Mouse (Mus musculus): ENCODE measurements at regions not wholly inside any gene's neighbourhood (a gene's known extent, or its start where the extent isn't known, plus 50 kb on each side); places are given as distances from the start of the nearest gene placed in this dataset.

DNA sequence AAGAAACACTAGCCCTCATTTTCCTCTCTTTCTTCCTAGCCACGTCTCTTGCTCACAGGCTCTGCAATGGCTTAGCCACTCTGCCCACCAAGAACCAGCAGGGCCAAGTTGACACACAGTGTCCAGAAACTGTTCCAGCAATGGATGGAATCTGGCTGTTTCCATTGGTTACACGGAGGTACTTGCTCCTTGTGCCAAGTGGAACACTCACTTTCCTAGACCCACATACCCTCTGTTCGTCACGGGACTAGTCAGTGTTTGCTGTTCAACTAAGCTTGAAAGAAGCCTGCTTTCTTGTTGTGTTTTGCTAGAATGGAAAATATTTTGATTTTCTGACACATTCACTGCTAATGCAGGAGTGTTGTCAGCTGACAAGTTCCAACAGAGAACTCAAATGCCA, 575.7 kb upstream of the Gulo start:
- DNase-seq (ENCODE audit: low read depth), result peak; percentile 14
- no peak for TF ChIP-seq POLR2A (IDR thresholded peaks at IDR 0.05; ENCODE audit: borderline replicate concordance, extremely low read depth, insufficient read depth, insufficient read length, poor library complexity, severe bottlenecking)

DNA sequence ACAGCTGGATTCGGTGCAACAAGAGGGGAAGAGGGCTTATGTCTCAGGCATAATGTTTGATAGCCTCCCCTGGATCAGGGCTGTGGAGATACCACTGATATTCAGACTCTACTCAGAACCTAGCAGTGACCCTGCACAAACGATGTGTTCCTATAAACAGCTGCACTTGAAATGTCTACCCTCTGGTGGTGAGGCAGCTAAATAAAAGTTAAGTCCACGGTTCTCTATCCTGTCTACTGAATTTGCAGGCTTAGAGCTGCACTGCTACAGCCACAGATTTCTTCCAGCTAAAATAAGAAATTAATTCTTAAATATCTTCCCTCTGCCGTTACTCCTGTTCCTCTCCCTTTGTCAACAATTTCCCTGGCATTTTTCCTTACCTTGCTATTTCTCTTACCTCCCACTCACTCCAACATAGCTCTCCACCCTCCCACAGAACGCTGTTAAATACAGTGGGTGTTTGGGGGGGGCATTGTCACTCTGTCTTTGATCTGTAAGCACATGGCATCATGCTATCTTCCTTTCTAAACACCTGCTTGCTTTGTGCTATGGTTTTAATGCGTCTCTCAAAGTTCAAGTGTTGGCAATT, 571.0 kb upstream of the Gulo start:
- no peak for DNase-seq (ENCODE audit: low read depth)

DNA sequence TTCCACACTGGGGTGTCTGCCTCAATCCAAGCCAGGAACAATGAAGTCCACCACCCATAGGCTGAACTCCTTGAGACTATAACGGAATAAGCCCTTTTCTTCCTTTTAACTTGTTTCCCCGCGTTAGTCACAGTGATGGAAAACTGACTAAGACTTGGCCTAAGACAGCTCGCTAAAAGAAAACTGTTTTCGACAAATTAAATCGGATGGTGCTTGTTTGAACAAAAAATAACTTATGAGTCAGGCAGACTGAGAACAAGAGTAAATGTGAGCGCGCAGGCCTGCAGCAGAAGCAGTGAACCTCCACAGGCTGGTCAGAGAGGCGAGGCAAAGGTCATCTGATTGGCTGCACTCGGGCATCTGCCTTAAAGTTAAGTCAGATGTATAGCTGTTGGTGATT, 557.6 kb upstream of the Gulo start:
- no peak for TF ChIP-seq CTCF (IDR thresholded peaks at IDR 0.05; ENCODE audit: borderline replicate concordance, extremely low read depth, insufficient read depth, insufficient read length)
- no peak for TF ChIP-seq POLR2A (IDR thresholded peaks at IDR 0.05; ENCODE audit: borderline replicate concordance, extremely low read depth, insufficient read depth, insufficient read length, poor library complexity, severe bottlenecking)

More for the DNA sequence above, 571.0 kb upstream of the Gulo start:
- no peak for TF ChIP-seq CTCF (IDR thresholded peaks at IDR 0.05; ENCODE audit: borderline replicate concordance, extremely low read depth, insufficient read depth, insufficient read length)
- TF ChIP-seq POLR2A (IDR thresholded peaks at IDR 0.05; ENCODE audit: borderline replicate concordance, extremely low read depth, insufficient read depth, insufficient read length, poor library complexity, severe bottlenecking), result no peak

DNA sequence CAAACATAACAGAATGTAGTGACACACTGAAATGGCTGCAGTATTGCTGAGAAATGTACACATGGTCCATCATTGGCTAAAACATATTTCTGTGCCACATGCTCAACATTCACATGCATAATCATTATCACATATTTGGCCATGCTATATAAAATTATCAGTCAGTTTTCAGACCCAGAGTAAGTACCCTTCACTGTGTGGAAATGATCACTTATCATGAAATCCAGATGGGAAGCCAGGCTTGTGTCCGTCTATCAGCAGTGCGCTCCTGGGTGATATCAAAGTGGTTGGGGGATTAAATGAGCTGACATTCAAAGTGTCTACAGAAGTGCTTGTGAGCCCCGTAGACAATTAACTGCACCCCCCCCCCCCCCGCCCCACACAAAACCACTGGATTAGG, 553.7 kb upstream of the Gulo start:
- peak; percentile 12 for DNase-seq (ENCODE audit: low read depth)
- TF ChIP-seq POLR2A (IDR thresholded peaks at IDR 0.05; ENCODE audit: borderline replicate concordance, extremely low read depth, insufficient read depth, insufficient read length, poor library complexity, severe bottlenecking), result no peak
- TF ChIP-seq CTCF (IDR thresholded peaks at IDR 0.05; ENCODE audit: borderline replicate concordance, extremely low read depth, insufficient read depth, insufficient read length), result no peak

More for the DNA sequence above, 557.6 kb upstream of the Gulo start:
- DNase-seq (ENCODE audit: low read depth), result no peak

DNA sequence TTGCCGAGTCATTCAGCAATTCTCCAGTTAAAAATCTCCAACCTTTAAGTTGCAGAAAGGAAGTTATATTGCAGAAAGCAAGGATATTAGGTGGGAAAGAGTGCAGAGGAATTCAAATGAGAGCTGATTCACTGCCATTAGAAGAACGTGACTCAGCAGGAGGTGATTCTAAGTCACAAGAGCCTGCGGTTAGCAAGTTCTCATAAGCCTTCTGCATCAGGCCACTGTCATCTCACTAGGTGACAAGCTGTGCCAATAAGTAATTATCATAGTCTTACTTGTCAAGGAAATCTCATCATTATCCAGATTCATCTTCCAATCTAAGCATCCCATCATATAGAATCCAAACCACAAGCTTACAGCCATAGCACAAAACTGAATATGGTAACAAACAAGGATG, 552.7 kb upstream of the Gulo start:
- peak; percentile 6 for DNase-seq (ENCODE audit: low read depth)
- no peak for TF ChIP-seq CTCF (IDR thresholded peaks at IDR 0.05; ENCODE audit: borderline replicate concordance, extremely low read depth, insufficient read depth, insufficient read length)
- no peak for TF ChIP-seq POLR2A (IDR thresholded peaks at IDR 0.05; ENCODE audit: borderline replicate concordance, extremely low read depth, insufficient read depth, insufficient read length, poor library complexity, severe bottlenecking)

DNA sequence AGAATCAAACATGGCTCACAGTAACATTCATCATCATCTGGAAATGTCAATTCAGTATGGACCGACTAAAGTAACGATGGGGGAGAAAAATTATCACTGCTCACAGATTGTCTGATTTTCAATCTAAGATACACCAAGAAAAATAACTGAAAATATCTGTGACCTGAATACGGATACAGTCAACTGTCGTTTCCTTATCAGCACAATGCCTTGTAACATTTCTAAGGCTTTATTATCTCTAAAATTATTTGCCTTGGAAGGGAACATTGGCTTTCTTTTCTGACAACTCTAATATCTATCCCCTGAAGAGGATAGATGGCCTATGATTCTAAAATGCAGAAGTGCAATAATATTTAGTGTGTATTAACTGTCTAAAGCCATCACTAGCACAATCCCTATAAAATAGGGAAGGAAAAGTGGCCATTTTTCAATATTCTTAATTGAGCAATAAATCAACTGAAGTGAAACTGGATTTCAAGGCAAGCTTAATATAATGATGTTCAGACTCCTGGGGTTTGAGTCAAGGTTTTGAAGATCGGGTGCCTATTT, 552.1 kb upstream of the Gulo start:
- DNase-seq (ENCODE audit: low read depth), result no peak
- TF ChIP-seq POLR2A (IDR thresholded peaks at IDR 0.05; ENCODE audit: borderline replicate concordance, extremely low read depth, insufficient read depth, insufficient read length, poor library complexity, severe bottlenecking) (no peak), CTCF (IDR thresholded peaks at IDR 0.05; ENCODE audit: borderline replicate concordance, extremely low read depth, insufficient read depth, insufficient read length) (no peak)

DNA sequence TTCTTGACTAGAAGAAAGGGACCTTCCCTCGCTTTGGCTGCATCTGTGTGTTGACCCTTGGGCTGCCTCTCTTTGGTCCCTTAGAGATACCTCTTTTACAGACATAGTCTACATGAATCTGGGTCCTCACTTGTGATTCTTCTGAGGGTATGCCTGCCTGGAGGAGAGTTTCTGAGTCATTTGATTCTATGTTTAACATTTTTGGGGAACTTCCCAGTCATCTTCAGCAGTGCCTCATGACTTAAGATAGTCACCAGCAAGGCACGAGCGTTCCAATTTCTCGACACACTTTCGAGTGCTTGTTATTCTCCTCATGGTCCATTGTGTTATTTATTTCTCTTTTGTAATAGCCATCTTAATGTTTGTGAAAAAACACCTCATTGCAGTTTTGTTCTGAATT, 549.4 kb upstream of the Gulo start:
- no peak for DNase-seq (ENCODE audit: low read depth)
- TF ChIP-seq POLR2A (IDR thresholded peaks at IDR 0.05; ENCODE audit: borderline replicate concordance, extremely low read depth, insufficient read depth, insufficient read length, poor library complexity, severe bottlenecking) (no peak), CTCF (IDR thresholded peaks at IDR 0.05; ENCODE audit: borderline replicate concordance, extremely low read depth, insufficient read depth, insufficient read length) (no peak)

DNA sequence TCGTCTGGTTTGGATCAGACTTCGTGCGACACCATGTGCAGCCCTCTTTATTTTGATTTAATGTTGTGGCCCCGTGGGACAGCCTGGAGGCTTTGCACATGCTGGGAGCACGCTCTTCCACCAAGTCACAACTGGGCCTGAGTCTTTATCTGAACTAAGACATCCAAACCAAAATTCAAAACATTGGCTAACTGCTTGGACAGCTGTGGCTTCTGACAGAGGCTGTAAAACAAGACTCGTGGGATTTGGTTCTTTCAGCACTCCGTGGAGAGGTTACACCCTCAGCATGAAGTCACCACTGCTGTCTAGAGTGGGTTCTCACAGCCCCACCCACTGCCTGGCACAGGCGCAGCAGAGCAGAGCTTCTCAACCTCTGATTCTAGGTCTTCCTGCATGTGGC, 548.6 kb upstream of the Gulo start:
- TF ChIP-seq POLR2A (IDR thresholded peaks at IDR 0.05; ENCODE audit: borderline replicate concordance, extremely low read depth, insufficient read depth, insufficient read length, poor library complexity, severe bottlenecking), result no peak
- no peak for TF ChIP-seq CTCF (IDR thresholded peaks at IDR 0.05; ENCODE audit: borderline replicate concordance, extremely low read depth, insufficient read depth, insufficient read length)
- DNase-seq (ENCODE audit: low read depth), result no peak

DNA sequence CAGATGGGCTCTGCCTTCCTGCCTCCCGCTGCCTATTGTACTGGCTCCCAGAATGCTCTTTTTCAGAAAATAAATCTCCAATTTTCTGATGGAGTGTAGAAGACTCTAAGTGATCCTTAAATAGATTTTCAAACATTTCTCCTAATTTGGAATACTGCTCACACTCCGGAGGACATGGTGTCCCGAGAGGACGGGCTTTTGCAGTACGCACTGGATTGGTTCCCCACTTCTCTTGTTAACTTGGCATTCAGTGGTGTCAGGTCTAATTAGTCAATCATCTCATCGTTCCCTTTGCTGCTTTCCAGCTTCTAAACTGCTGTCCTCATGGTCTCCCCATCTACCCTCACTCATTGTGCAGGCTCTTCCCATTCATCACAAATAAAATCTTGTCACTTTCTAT, 529.5 kb upstream of the Gulo start:
- no peak for DNase-seq (ENCODE audit: low read depth)
- TF ChIP-seq POLR2A (IDR thresholded peaks at IDR 0.05; ENCODE audit: borderline replicate concordance, extremely low read depth, insufficient read depth, insufficient read length, poor library complexity, severe bottlenecking) (no peak), CTCF (IDR thresholded peaks at IDR 0.05; ENCODE audit: borderline replicate concordance, extremely low read depth, insufficient read depth, insufficient read length) (no peak)

DNA sequence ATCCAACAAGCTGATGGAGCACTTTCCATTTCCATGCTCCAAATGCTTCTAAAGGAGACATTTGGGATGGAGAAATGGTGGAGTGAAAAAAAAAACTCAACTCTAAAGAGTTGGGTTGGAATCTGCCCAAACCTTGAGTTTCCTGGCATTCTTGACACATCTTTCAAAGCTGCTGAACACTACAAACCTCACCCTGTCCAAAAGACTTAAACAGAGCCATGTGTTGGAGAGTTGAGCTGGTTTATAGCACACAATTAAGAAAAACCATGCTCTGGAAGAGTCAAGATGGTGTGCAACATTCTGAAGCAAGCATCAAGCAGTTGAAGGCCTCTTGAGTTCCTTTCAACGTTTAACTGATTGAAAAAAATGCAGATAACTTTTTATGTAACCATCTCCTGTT, 525.7 kb upstream of the Gulo start:
- no peak for DNase-seq (ENCODE audit: low read depth)
- no peak for TF ChIP-seq CTCF (IDR thresholded peaks at IDR 0.05; ENCODE audit: borderline replicate concordance, extremely low read depth, insufficient read depth, insufficient read length)
- no peak for TF ChIP-seq POLR2A (IDR thresholded peaks at IDR 0.05; ENCODE audit: borderline replicate concordance, extremely low read depth, insufficient read depth, insufficient read length, poor library complexity, severe bottlenecking)

DNA sequence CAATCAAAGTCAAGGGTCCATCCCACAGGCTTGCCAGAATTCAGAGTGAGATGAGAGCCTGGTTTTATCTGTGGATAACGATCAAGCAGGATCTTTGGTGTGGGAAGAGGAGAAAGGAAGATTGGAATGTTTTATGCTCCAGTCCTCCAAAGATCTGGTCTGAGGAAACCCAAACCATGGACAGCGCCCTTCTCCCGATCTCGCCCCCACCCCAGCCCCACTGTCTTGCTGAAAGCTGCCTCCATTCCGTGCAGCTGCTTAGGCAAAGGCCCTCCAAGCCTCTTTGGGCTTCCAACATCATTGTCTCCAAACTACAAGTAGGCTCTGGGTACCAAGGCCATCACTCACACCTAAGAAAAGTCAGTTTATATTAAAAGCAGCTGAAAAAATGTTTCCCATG, 519.1 kb upstream of the Gulo start:
- no peak for DNase-seq (ENCODE audit: low read depth)
- TF ChIP-seq CTCF (IDR thresholded peaks at IDR 0.05; ENCODE audit: borderline replicate concordance, extremely low read depth, insufficient read depth, insufficient read length) (no peak), POLR2A (IDR thresholded peaks at IDR 0.05; ENCODE audit: borderline replicate concordance, extremely low read depth, insufficient read depth, insufficient read length, poor library complexity, severe bottlenecking) (no peak)

DNA sequence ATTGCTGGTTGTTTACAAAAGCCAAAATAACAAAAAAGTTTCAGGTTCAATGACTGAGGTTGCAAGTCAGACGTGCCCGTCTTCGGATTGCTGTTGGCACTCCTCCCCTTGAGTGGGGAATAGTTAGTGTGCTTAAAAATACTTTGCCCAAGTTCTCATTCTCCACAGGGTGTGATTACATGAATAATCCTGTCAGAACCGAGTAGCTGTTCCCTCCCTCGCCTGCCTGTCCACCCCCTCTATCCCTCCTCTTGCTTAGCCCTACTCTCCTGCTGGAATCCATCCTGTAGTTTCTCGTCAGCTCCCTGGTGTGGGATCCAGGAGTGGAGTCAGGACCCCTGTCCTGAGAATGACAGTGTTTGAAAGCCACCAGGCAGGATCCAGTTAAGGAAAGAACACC, 518.1 kb upstream of the Gulo start:
- TF ChIP-seq CTCF (IDR thresholded peaks at IDR 0.05; ENCODE audit: borderline replicate concordance, extremely low read depth, insufficient read depth, insufficient read length), result no peak
- TF ChIP-seq POLR2A (IDR thresholded peaks at IDR 0.05; ENCODE audit: borderline replicate concordance, extremely low read depth, insufficient read depth, insufficient read length, poor library complexity, severe bottlenecking), result no peak

More for the DNA sequence above, 518.1 kb upstream of the Gulo start:
- no peak for DNase-seq (ENCODE audit: low read depth)
